Mouse (Mus musculus): ENCODE measurements around the gene Atp2b2. TPM values are rescaled to one million over a fixed set of nuclear protein-coding genes. Genes with fewer than 3 reads are reported as not detected.

The Atp2b2 gene
- polyA plus RNA-seq, 1 experiment from 2014 or later, result 5.2 TPM

DNA sequence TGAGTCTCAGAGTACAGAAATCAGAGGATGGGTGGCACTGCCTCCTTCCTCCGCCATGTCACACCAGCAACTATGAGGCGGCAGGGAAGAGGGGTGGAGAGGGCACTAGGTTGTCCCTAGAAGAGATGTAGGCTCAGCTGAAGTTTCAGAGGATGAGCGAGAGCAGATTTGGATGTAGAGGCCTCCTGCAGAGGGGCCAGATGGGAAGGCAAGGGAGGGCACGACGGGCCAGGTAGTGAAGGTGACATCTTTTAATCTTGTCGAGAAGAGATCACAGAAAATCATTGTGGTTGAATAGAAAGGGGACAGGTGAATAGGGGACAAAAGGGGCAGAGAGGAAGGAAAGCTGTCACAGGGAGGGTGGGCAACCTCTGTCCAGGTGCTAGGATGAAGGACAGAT is 41.5 kb downstream of the Atp2b2 start:
- Histone ChIP-seq H3K4me3 (ENCODE audit: low read depth, low read length) (no peak overlapping the region), H3K36me3 (ENCODE audit: control insufficient read depth, insufficient read depth, low read length) (no peaks in the 10 kb centered on the region), H3K4me2 (ENCODE audit: low read depth) (no peak overlapping the region), H3K9ac (ENCODE audit: low read length) (no peak overlapping the region), H3K27ac (ENCODE audit: low read depth, low read length) (no peak overlapping the region), H3K27me3 (ENCODE audit: control insufficient read depth, insufficient read depth, low read length) (no peaks in the 10 kb centered on the region), H3K9me3 (ENCODE audit: control insufficient read depth, low read length) (no peaks in the 10 kb centered on the region), H3K4me1 (ENCODE audit: control insufficient read depth, insufficient read depth, low read length) (no peaks in the 10 kb centered on the region)
- no peak for ATAC-seq (ENCODE audit: insufficient read depth, low FRiP score, low TSS enrichment)
- no peak for DNase-seq (ENCODE audit: low spot score)
- 74% methylated on average over 6 of the region's 6 CpGs for WGBS

DNA sequence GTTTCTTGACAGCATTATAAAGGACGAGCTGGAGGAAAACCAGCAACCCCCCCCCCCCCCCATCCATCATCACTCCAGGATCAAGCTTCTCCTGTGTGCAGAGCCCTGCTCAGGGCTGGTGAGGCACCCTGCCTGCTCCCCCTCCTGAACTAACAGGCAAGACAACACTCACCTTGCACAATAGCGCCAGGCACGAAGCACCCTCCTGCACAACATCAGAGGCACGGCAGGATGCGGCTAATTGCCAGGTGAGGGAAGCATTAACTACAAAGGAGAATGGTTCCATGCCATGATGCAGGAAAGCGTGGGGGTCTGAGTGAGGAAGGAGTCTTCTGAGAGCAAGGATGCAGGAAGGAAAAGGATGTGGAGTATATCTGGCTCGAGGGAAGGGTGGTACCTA is 42.1 kb downstream of the Atp2b2 start:
- H3K9me3 ChIP-seq (ENCODE audit: control insufficient read depth, low read length), result no peaks in the 10 kb centered on the region
- ATAC-seq (ENCODE audit: insufficient read depth, low FRiP score, low TSS enrichment) (no peak), DNase-seq (ENCODE audit: low spot score) (no peak)
- H3K9ac ChIP-seq (ENCODE audit: low read length), result no peak overlapping the region
- no peaks in the 10 kb centered on the region for H3K36me3 ChIP-seq (ENCODE audit: control insufficient read depth, insufficient read depth, low read length)
- no peak overlapping the region for H3K27ac ChIP-seq (ENCODE audit: low read depth, low read length)
- H3K4me2 ChIP-seq (ENCODE audit: low read depth), result no peak overlapping the region
- no peaks in the 10 kb centered on the region for H3K4me1 ChIP-seq (ENCODE audit: control insufficient read depth, insufficient read depth, low read length)
- WGBS, result 50% methylated on average over 7 of the region's 7 CpGs
- no peak overlapping the region for H3K4me3 ChIP-seq (ENCODE audit: low read depth, low read length)
- no peaks in the 10 kb centered on the region for H3K27me3 ChIP-seq (ENCODE audit: control insufficient read depth, insufficient read depth, low read length)

DNA sequence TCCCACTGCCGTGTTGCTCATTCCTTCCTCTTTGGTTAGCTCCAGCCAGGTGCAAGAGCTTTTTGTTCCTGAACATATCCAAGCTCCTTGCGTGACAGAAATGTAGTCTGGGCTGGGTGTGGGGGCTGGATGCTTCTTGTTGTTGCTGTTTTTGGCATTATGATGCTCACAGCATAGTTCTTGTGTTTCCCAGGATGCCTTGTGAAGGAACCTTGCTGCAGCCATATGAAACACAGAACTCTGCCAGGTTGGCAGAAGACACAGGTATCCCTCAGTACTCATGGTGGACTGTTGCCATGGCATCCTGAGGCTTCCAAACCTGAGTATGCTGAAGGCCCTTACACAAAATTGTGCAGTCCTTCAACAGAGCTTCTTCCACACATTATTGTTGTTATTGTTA is 44.0 kb downstream of the Atp2b2 start:
- no peak overlapping the region for H3K4me3 ChIP-seq (ENCODE audit: low read depth, low read length)
- WGBS, result 85% methylated on average over 2 of the region's 2 CpGs
- H3K9me3 ChIP-seq (ENCODE audit: control insufficient read depth, low read length), result no peaks in the 10 kb centered on the region
- no peaks in the 10 kb centered on the region for H3K4me1 ChIP-seq (ENCODE audit: control insufficient read depth, insufficient read depth, low read length)
- no peak overlapping the region for H3K27ac ChIP-seq (ENCODE audit: low read depth, low read length)
- ATAC-seq (ENCODE audit: insufficient read depth, low FRiP score, low TSS enrichment), result no peak
- no peak for DNase-seq (ENCODE audit: low spot score)
- H3K36me3 ChIP-seq (ENCODE audit: control insufficient read depth, insufficient read depth, low read length), result no peaks in the 10 kb centered on the region
- no peak overlapping the region for H3K4me2 ChIP-seq (ENCODE audit: low read depth)
- H3K27me3 ChIP-seq (ENCODE audit: control insufficient read depth, insufficient read depth, low read length), result no peaks in the 10 kb centered on the region
- H3K9ac ChIP-seq (ENCODE audit: low read length), result no peak overlapping the region

DNA sequence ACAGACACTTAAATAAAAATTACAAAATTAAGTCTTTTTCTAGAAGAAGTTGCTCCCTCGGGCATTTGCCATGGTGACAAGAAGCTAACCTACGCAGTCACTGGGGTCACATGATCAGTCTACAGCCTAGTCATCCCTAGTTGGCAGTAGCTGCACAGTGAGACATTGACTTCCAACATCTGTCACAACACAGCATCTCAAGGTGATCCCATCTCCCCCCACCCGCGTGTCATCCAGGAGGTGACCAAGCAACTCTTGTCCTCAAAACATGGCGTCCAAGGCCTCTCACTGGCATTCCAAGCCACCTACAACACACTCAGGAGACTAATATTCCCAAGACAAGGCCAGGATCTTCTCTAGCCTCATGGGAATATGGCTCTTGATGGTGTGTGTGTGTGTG is 48.2 kb downstream of the Atp2b2 start:
- no peaks in the 10 kb centered on the region for H3K4me1 ChIP-seq (ENCODE audit: control insufficient read depth, insufficient read depth, low read length)
- H3K4me3 ChIP-seq (ENCODE audit: low read depth, low read length), result no peak overlapping the region
- H3K27me3 ChIP-seq (ENCODE audit: control insufficient read depth, insufficient read depth, low read length), result no peaks in the 10 kb centered on the region
- DNase-seq (ENCODE audit: low spot score), result no peak
- no peak for ATAC-seq (ENCODE audit: insufficient read depth, low FRiP score, low TSS enrichment)
- H3K27ac ChIP-seq (ENCODE audit: low read depth, low read length), result no peak overlapping the region
- H3K36me3 ChIP-seq (ENCODE audit: control insufficient read depth, insufficient read depth, low read length), result no peaks in the 10 kb centered on the region
- H3K9ac ChIP-seq (ENCODE audit: low read length), result no peak overlapping the region
- no peak overlapping the region for H3K4me2 ChIP-seq (ENCODE audit: low read depth)
- no peaks in the 10 kb centered on the region for H3K9me3 ChIP-seq (ENCODE audit: control insufficient read depth, low read length)
- 90% methylated on average over 5 of the region's 5 CpGs for WGBS

GRCm38 (mm10) chr6:113992101-113992500 is 50.3 kb downstream of the Atp2b2 start:
- Histone ChIP-seq H3K4me3 (ENCODE audit: low read depth, low read length) (no peak overlapping the region), H3K36me3 (ENCODE audit: control insufficient read depth, insufficient read depth, low read length) (no peaks in the 10 kb centered on the region), H3K27ac (ENCODE audit: low read depth, low read length) (no peak overlapping the region), H3K9me3 (ENCODE audit: control insufficient read depth, low read length) (no peaks in the 10 kb centered on the region), H3K9ac (ENCODE audit: low read length) (no peak overlapping the region), H3K27me3 (ENCODE audit: control insufficient read depth, insufficient read depth, low read length) (no peaks in the 10 kb centered on the region), H3K4me1 (ENCODE audit: control insufficient read depth, insufficient read depth, low read length) (no peaks in the 10 kb centered on the region), H3K4me2 (ENCODE audit: low read depth) (no peak overlapping the region)
- ATAC-seq (ENCODE audit: insufficient read depth, low FRiP score, low TSS enrichment) (no peak), DNase-seq (ENCODE audit: low spot score) (no peak)
- WGBS, result 67% methylated on average over 2 of the region's 2 CpGs

DNA sequence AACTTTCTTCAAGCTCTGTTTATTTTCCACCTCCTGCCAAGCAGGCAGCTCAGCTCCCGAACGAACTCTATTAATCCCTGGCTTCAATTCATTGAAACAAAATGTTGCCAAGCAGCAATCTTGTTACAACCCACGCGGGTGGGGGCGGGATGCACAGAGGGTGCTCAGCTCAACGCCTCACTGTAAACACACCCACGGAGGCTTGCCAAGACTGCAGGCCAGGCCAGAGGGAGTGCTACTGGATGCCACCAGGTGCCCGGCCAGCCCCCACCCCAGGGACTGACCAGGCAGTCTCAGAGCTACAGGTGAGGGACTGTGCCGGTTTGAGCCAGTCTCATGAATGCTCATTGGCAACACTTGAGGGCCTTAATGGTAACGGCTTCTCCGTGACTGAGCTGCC is 50.9 kb downstream of the Atp2b2 start:
- no peak overlapping the region for H3K4me3 ChIP-seq (ENCODE audit: low read depth, low read length)
- H3K27me3 ChIP-seq (ENCODE audit: control insufficient read depth, insufficient read depth, low read length), result no peaks in the 10 kb centered on the region
- no peak overlapping the region for H3K4me2 ChIP-seq (ENCODE audit: low read depth)
- no peaks in the 10 kb centered on the region for H3K36me3 ChIP-seq (ENCODE audit: control insufficient read depth, insufficient read depth, low read length)
- H3K9me3 ChIP-seq (ENCODE audit: control insufficient read depth, low read length), result no peaks in the 10 kb centered on the region
- H3K27ac ChIP-seq (ENCODE audit: low read depth, low read length), result no peak overlapping the region
- no peak for DNase-seq (ENCODE audit: low spot score)
- H3K4me1 ChIP-seq (ENCODE audit: control insufficient read depth, insufficient read depth, low read length), result no peaks in the 10 kb centered on the region
- no peak for ATAC-seq (ENCODE audit: insufficient read depth, low FRiP score, low TSS enrichment)
- H3K9ac ChIP-seq (ENCODE audit: low read length), result no peak overlapping the region
- 70% methylated on average over 11 of the region's 11 CpGs for WGBS

DNA sequence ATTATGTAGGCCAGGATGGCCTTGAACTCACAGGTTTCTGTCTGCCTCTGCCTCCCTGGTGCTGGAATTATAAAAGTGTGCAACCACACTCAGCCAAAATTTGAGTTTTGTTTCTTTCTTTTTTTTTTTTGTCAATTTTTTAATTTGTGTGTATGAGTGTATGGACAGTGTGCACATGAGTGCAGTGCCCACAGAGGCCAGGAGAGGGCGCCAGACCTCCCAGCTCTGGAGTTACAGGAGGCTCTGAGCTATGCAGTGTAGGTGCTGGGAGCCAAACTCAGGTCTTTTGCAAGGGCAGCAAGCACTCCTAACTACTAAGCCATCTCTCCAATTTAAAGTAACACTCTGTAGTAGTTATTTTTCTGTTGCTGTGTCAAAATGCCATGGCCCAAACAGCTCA is 52.4 kb downstream of the Atp2b2 start:
- 21% methylated on average over 1 of the region's 1 CpGs for WGBS
- H3K4me3 ChIP-seq (ENCODE audit: low read depth, low read length), result no peak overlapping the region
- ATAC-seq (ENCODE audit: insufficient read depth, low FRiP score, low TSS enrichment), result no peak

DNA sequence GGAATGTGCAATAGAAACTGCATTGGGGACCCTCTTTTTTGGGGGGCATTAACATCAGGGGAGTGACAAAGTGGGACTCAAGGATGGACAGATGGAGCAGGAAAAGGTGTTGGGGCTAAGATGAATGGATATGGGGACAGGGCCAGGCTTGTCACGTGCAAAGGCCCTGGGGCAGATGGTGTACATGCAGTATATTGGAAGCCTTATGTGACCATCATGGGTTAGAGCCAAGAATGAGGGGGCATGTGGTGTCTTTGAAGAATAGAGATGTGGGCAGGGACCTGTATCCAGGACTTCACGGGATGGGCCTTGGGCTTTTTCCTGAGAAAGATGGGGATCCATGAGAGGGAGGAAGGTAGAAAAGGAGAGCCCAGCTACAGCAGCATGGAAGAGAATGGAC is 53.9 kb downstream of the Atp2b2 start:
- no peaks in the 10 kb centered on the region for H3K27me3 ChIP-seq (ENCODE audit: control insufficient read depth, insufficient read depth, low read length)
- 80% methylated on average over 2 of the region's 2 CpGs for WGBS
- H3K9ac ChIP-seq (ENCODE audit: low read length), result no peak overlapping the region
- H3K36me3 ChIP-seq (ENCODE audit: control insufficient read depth, insufficient read depth, low read length), result no peaks in the 10 kb centered on the region
- H3K4me2 ChIP-seq (ENCODE audit: low read depth), result no peak overlapping the region
- no peak for DNase-seq (ENCODE audit: low spot score)
- H3K27ac ChIP-seq (ENCODE audit: low read depth, low read length), result no peak overlapping the region
- ATAC-seq (ENCODE audit: insufficient read depth, low FRiP score, low TSS enrichment), result no peak
- no peaks in the 10 kb centered on the region for H3K4me1 ChIP-seq (ENCODE audit: control insufficient read depth, insufficient read depth, low read length)
- H3K4me3 ChIP-seq (ENCODE audit: low read depth, low read length), result no peak overlapping the region
- no peaks in the 10 kb centered on the region for H3K9me3 ChIP-seq (ENCODE audit: control insufficient read depth, low read length)

More for the DNA sequence above, 52.4 kb downstream of the Atp2b2 start:
- Histone ChIP-seq H3K4me1 (ENCODE audit: control insufficient read depth, insufficient read depth, low read length) (no peaks in the 10 kb centered on the region), H3K9ac (ENCODE audit: low read length) (no peak overlapping the region), H3K27ac (ENCODE audit: low read depth, low read length) (no peak overlapping the region), H3K4me2 (ENCODE audit: low read depth) (no peak overlapping the region), H3K36me3 (ENCODE audit: control insufficient read depth, insufficient read depth, low read length) (no peaks in the 10 kb centered on the region), H3K27me3 (ENCODE audit: control insufficient read depth, insufficient read depth, low read length) (no peaks in the 10 kb centered on the region), H3K9me3 (ENCODE audit: control insufficient read depth, low read length) (no peaks in the 10 kb centered on the region)
- DNase-seq (ENCODE audit: low spot score), result no peak

- H3K4me2 ChIP-seq (ENCODE audit: low read depth), result no peak overlapping the region
- no peak overlapping the region for H3K27ac ChIP-seq (ENCODE audit: low read depth, low read length)
- H3K4me3 ChIP-seq (ENCODE audit: low read depth, low read length), result no peak overlapping the region
- no peaks in the 10 kb centered on the region for H3K4me1 ChIP-seq (ENCODE audit: control insufficient read depth, insufficient read depth, low read length)
- H3K36me3 ChIP-seq (ENCODE audit: control insufficient read depth, insufficient read depth, low read length), result no peaks in the 10 kb centered on the region
- DNase-seq (ENCODE audit: low spot score) (no peak), ATAC-seq (ENCODE audit: insufficient read depth, low FRiP score, low TSS enrichment) (no peak)
- H3K9ac ChIP-seq (ENCODE audit: low read length), result no peak overlapping the region
- WGBS, result 74% methylated on average over 4 of the region's 4 CpGs
- no peaks in the 10 kb centered on the region for H3K27me3 ChIP-seq (ENCODE audit: control insufficient read depth, insufficient read depth, low read length)
- H3K9me3 ChIP-seq (ENCODE audit: control insufficient read depth, low read length), result no peaks in the 10 kb centered on the region
Observed at GRCm38 (mm10) chr6:113986671-113987070, 55.7 kb downstream of the Atp2b2 start.
